In the genomic region with DNA sequence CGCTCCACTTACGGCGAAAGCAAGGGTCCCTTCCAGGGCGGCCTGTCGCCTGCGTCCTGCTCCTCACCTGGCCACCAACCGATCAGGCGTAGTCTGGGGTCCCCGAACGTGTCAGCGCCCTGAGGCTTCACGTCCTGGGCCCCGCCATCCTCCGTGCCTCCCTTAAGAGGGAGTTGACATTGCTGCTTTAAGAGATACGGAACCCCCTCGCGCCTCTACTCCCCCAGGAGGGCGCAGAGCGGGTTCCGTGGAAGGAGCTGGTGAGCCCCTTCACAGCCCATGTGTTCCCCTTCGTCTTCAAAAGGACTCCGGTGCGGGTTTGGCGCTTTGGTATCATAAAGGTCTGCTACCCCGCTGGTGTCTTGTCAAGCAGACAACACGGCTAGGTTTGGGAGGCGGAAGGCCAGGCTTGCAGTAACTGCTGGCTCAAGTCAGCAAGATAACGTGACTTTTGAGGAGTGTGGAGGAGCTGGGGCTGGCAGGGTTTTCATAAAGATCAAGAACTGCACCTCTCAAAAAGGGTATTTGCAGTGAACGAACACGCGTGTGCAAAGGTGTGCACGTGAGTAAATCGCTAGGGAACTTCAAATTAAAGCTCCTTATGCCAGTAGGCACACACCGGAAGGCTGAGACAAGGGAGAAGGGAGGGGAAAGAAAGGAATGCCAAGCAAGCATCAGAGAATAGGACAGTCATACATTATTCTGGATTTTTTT, we compare ENCODE assay signal across 8 mouse cellular contexts. TPM values are rescaled to one million over a fixed set of nuclear protein-coding genes. Genes with fewer than 3 reads are reported as not detected.
A peak's percentile ranks its signal among the peaks of the same experiment; 100 is the strongest.
DNase-seq lines count a peak whose midpoint lies in the region; ATAC-seq and TF ChIP-seq lines count a peak whose summit lies in the region.

No protein-coding gene starts in this region.

- peak; percentile 51 for DNase-seq in retina, embryonic 14.5 days (ENCODE audit: low spot score)
- DNase-seq in retina, postnatal 1 day, result no peak
- peak; percentile 70 for DNase-seq in cerebellum, adult 9-11 months
- peak; percentile 33 to 44 for DNase-seq in frontal cortex, postnatal 10 days (ENCODE audit: low spot score in 2 of 2)
- DNase-seq in right cerebral cortex, postnatal 10 days (ENCODE audit: low spot score in 2 of 2), result peak; percentile 58 to 64
- DNase-seq in urinary bladder, postnatal 10 days (ENCODE audit: low spot score), result no peak

- ATAC-seq in intestine, postnatal 0 days, result peak; percentile 20
- peak; percentile 59 for ATAC-seq in lung, embryonic 16.5 days (ENCODE audit: low read depth)

- H3K4me3 ChIP-seq in intestine, postnatal 0 days (ENCODE audit: low read depth, low read length), result peak overlapping the region; percentile 47
- peak overlapping the region; percentile 61 for H3K4me3 ChIP-seq in lung, embryonic 16.5 days (ENCODE audit: low read length)

- WGBS in intestine, postnatal 0 days, result 5% methylated on average over 34 of the region's 34 CpGs
- WGBS in lung, embryonic 16.5 days, result 3% methylated on average over 34 of the region's 34 CpGs

- no peaks in the 10 kb centered on the region for H3K9me3 ChIP-seq in intestine, postnatal 0 days (ENCODE audit: control insufficient read depth)
- H3K9me3 ChIP-seq in lung, embryonic 16.5 days (ENCODE audit: control insufficient read depth, low read length), result no peaks in the 10 kb centered on the region

- TF ChIP-seq CTCF in intestine, postnatal 0 days (IDR thresholded peaks at IDR 0.05; ENCODE audit: low read depth), result no peak

- H3K27me3 ChIP-seq in intestine, postnatal 0 days (replicated peaks; ENCODE audit: control insufficient read depth, insufficient read depth, low read length), result peaks cover 3% of the 10 kb centered on the region; the same call in 1 of the 2 replicates
- no peaks in the 10 kb centered on the region; the same call in 1 of the 2 replicates for H3K27me3 ChIP-seq in lung, embryonic 16.5 days (ENCODE audit: control insufficient read depth, insufficient read depth, low read depth, low read length)

- peak overlapping the region; percentile 95 for H3K4me2 ChIP-seq in intestine, postnatal 0 days (replicated peaks; ENCODE audit: low read depth)
- H3K4me2 ChIP-seq in lung, embryonic 16.5 days (ENCODE audit: low read depth, low read length), result peak overlapping the region; percentile 98

- H3K27ac ChIP-seq in intestine, postnatal 0 days (ENCODE audit: low read depth, low read length), result no peak overlapping the region
- no peak overlapping the region for H3K27ac ChIP-seq in lung, embryonic 16.5 days (ENCODE audit: low read length)

- peak overlapping the region; percentile 47 for H3K9ac ChIP-seq in intestine, postnatal 0 days (ENCODE audit: low read depth, low read length)
- peak overlapping the region; percentile 79 for H3K9ac ChIP-seq in lung, embryonic 16.5 days (ENCODE audit: low read length)

- H3K4me1 ChIP-seq in intestine, postnatal 0 days (replicated peaks; ENCODE audit: control insufficient read depth, insufficient read depth, low read length), result no peaks in the 10 kb centered on the region
- peaks cover 10% of the 10 kb centered on the region; the same call in 1 of the 2 replicates for H3K4me1 ChIP-seq in lung, embryonic 16.5 days (replicated peaks; ENCODE audit: control insufficient read depth, insufficient read depth, low read length)

- no peaks in the 10 kb centered on the region for H3K36me3 ChIP-seq in intestine, postnatal 0 days (ENCODE audit: control insufficient read depth, insufficient read depth)
- no peaks in the 10 kb centered on the region for H3K36me3 ChIP-seq in lung, embryonic 16.5 days (ENCODE audit: control insufficient read depth, insufficient read depth, low read length)

RNA-seq across cellular contexts. Expression of a gene that starts 0.5 kb away (rescaled TPM):
- polyA plus RNA-seq in intestine, postnatal 0 days (2015; fragmentation: Nextera tagmentation; extraction: Ambion mirVana), result 2.9 TPM in 2 replicates
- polyA plus RNA-seq in lung, embryonic 16.5 days (2015; fragmentation: Nextera tagmentation; extraction: Ambion mirVana), result 6.9 and 7.5 TPM in 2 replicates

RNA-seq across cellular contexts. Expression of a gene that starts 17.8 kb away (rescaled TPM):
- 2.8 and 2.9 TPM in 2 replicates for polyA plus RNA-seq in intestine, postnatal 0 days (2015; fragmentation: Nextera tagmentation; extraction: Ambion mirVana)
- 5.5 and 6.2 TPM in 2 replicates for polyA plus RNA-seq in lung, embryonic 16.5 days (2015; fragmentation: Nextera tagmentation; extraction: Ambion mirVana)

RNA-seq across cellular contexts. Expression of a gene that starts 54.0 kb away (rescaled TPM):
- polyA plus RNA-seq in intestine, postnatal 0 days (2015; fragmentation: Nextera tagmentation; extraction: Ambion mirVana), result 2.1 and 2.2 TPM in 2 replicates
- 3.1 and 3.4 TPM in 2 replicates for polyA plus RNA-seq in lung, embryonic 16.5 days (2015; fragmentation: Nextera tagmentation; extraction: Ambion mirVana)

Comparison
In these comparisons a context has a peak if more than half of its experiments do, and no peak if none do; other contexts are left out.
1. DNase-seq: peak in retina, embryonic 14.5 days (single experiment), cerebellum, adult 9-11 months (single experiment), frontal cortex, postnatal 10 days (2 of 2) and right cerebral cortex, postnatal 10 days (2 of 2); none in retina, postnatal 1 day (single experiment) and urinary bladder, postnatal 10 days (single experiment).